Mouse (Mus musculus) bone marrow macrophage, adult 2 months (primary cell): ENCODE measurements around the gene Rxrg.

ENCODE experiments used
- CTCF ChIP-seq: IDR thresholded peaks from 2 replicates; pipeline ENCODE4 v1.5.1; 2012; ENCODE audit warnings: low read depth, mild to moderate bottlenecking, low read length, moderate library complexity
- POLR2A ChIP-seq: IDR thresholded peaks from 2 replicates; pipeline ENCODE4 v1.6.1; 2012; ENCODE audit warnings: mild to moderate bottlenecking, low read depth, low read length, borderline replicate concordance

- no peak for TF ChIP-seq CTCF
- TF ChIP-seq POLR2A = no peak
These were observed 39.9 kb downstream of the Rxrg start for GRCm38 (mm10) chr1:167638053-167638452.
